Mouse (Mus musculus) lung, adult 2 months (tissue): ENCODE measurements at regions not wholly inside any gene's neighbourhood (a gene's known extent, or its start where the extent isn't known, plus 50 kb on each side); places are given as distances from the start of the nearest gene placed in this dataset.

Source experiments
- DNase-seq: peaks from one replicate; pipeline ENCODE4 v3.0.0; 2022
- H3K4me1 ChIP-seq: fragments of 200-500 bp; 2 replicates; pipeline ENCODE4 v1.6.1; 2011; ENCODE audit warnings: low read length; ENCODE audit not compliant: control insufficient read depth, insufficient read depth
- H3K4me3 ChIP-seq: fragments of 200-500 bp; replicated peaks from 2 replicates; pipeline ENCODE3; 2011; ENCODE audit warnings: low read depth, mild to moderate bottlenecking, control low read depth, low read length; ENCODE audit errors: extremely low read depth
- CTCF ChIP-seq: fragments of 200-500 bp; IDR thresholded peaks from 2 replicates; pipeline ENCODE4 v1.5.1; 2011; ENCODE audit warnings: mild to moderate bottlenecking, low read length, control low read depth; ENCODE audit not compliant: insufficient read depth
- POLR2A ChIP-seq: fragments of 200-500 bp; IDR thresholded peaks from 2 replicates; pipeline ENCODE4 v1.6.1; 2011; ENCODE audit warnings: low read depth, mild to moderate bottlenecking, control low read depth, low read length, borderline replicate concordance; ENCODE audit errors: extremely low read depth
- WGBS: fragments of 180-500 bp; shearing (Covaris S2); methylation state at CpG from one replicate; pipeline ENCODE4 v1.1.7; 2018; 5-methylcytosine and 5-hydroxymethylcytosine counted together

DNA sequence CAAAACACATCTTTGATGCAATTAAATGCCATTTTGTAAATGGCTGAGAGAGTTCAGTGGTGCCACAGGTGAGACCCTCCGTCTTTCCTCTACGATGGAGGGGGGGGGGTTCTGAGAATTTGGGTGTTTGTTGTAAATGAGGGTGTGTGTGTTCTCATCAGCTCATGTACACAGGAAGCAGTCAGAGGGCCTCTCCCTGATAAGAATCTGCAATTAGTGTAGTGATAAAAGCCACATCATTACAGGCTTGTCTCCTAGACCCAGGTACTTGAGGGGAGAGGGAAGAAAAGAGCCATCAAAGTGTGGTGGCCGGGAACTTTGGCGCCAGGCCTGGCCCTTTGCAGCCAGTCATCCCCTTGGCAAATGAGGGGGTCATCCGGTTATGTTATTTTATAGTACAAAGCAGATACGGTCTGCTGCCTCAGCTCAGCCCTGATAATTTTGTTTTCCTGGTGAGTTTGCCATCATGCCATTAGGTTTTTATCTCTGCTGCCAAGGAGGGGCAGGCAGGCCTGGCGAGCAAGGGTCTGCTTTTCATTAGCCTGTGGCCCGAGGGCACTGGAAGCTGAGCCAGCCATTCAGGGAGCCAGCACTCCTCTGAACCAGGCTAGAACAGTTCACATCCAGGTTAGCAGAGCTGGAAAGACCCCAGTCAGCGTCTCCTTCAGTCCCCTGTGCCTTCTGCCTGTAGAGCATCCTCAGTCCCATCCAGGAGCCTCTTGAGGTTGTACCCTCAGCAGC is 59.7 kb downstream of the H2al1j start:
- Histone ChIP-seq H3K4me1 (no peaks in the 10 kb centered on the region), H3K4me3 (no peak overlapping the region)
- TF ChIP-seq POLR2A, result no peak
- WGBS, result 73% methylated on average over 9 of the region's 9 CpGs
- DNase-seq, result no peak

DNA sequence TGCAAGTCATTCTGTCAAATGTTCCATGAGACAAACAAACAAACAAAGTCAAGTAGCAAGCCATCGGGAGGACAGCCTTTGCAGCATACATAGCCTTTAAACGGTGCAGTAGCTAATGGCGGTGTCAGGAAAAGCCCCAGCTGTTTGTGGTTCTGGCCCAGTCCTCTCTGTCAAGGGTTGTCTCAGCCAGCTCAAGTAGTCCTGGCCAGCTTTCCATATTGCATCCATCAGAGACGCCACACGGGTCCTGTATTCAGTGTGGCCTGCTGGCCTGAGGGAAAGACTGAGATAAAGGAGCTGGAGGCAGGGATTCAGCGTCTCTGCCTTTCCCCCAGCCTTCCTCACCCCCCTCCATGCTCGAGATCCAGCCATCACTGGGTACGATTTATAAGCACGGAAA is 61.2 kb downstream of the H2al1j start:
- 71% methylated on average over 9 of the region's 9 CpGs for WGBS
- H3K4me3 ChIP-seq, result no peak overlapping the region
- peak; percentile 8 for DNase-seq
- no peaks in the 10 kb centered on the region for H3K4me1 ChIP-seq
- TF ChIP-seq POLR2A (no peak), CTCF (no peak)

DNA sequence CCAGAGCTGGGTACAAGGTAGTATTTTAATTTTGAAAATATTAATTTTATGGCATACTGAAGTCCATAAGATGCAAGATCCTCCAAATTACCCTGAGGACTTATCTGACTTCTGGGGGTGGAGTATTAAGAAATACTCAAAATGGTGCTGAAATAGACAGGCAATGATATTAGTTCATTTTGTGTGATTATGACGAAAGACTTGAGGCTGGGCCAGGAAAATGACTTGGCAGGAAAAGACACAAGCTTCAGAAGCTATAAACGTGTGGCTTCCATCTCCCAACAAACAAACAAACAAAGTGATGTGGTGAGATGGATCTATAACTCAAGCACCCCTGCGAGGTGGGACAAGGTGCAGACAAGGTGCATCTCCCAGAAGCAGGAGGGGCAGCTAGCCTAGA is 72.8 kb downstream of the H2al1j start:
- TF ChIP-seq POLR2A, result no peak
- no peak for TF ChIP-seq CTCF
- DNase-seq, result no peak
- WGBS, result 67% methylated on average over 3 of the region's 3 CpGs
- Histone ChIP-seq H3K4me1 (no peaks in the 10 kb centered on the region), H3K4me3 (no peak overlapping the region)

DNA sequence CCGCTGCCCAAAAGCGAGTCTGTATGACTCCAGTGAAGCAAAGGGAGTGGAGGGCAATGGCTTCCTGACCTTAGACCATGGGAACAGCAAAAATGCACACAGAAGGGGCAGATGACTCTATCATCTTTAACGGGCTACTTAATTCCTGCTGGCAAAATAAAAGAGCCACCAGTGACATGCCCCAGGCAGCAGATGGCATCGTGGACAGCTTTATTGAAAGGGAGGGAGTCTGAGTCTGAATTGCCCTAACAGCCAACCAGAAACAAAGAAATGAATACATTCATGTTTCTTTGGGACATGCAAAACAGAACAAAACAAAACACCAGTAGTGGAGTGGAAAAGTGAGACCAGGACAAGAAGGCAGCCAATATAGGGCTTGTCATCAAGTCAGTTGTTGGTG is 76.7 kb downstream of the H2al1j start:
- Histone ChIP-seq H3K4me1 (no peaks in the 10 kb centered on the region), H3K4me3 (no peak overlapping the region)
- WGBS, result 71% methylated on average over 4 of the region's 4 CpGs
- no peak for TF ChIP-seq POLR2A
- TF ChIP-seq CTCF, result no peak
- no peak for DNase-seq

DNA sequence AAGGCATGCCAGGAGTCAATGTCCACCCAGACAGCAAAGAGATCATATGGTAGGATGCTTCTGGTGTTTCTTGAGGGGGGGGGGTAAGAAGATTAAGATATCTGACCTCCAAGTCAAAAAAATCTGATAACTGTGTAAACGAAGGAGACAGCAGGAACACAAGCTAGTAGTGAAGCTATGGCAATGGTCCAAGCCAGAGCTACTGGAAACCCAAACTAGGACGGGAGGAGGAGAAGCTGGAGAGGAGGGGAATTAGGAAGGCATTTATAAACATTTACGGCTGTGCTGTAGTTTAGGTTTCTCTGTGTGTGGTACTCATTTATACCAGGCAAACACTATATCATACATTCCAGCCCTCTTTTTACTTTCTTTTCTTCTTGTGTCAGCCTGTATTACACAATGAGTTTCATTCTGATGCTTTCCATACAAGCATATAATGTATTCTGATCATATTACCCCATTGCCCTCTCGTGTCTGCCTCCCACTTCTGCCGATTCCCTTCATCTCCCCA is 84.7 kb downstream of the H2al1j start:
- no peak for DNase-seq
- H3K4me1 ChIP-seq, result no peaks in the 10 kb centered on the region
- TF ChIP-seq POLR2A, result no peak
- no peak for TF ChIP-seq CTCF
- no peak overlapping the region for H3K4me3 ChIP-seq
- 56% methylated on average over 5 of the region's 5 CpGs for WGBS

DNA sequence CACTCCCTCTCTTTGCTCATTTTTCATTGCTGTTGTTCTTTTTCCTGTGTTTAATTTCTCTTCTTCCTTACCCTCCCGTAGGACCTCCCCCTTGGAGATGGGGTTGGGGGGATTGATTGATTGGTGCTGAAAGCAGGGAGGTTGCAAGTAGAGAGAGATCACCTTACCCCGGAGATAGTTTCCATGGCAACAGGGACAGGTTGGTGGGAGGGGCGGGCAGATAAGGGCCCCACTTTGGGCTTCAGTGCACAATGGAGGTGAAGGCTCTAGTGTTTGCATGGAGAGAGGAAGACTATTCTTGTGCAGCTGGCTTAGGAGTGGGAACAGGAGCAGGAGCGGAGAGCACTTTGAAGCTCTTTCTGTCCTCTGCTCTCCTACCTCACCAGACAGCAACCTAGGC is 88.0 kb downstream of the H2al1j start:
- H3K4me3 ChIP-seq, result no peak overlapping the region
- WGBS, result 49% methylated on average over 4 of the region's 4 CpGs
- DNase-seq, result no peak
- TF ChIP-seq POLR2A, result no peak
- TF ChIP-seq CTCF, result no peak
- no peaks in the 10 kb centered on the region for H3K4me1 ChIP-seq

DNA sequence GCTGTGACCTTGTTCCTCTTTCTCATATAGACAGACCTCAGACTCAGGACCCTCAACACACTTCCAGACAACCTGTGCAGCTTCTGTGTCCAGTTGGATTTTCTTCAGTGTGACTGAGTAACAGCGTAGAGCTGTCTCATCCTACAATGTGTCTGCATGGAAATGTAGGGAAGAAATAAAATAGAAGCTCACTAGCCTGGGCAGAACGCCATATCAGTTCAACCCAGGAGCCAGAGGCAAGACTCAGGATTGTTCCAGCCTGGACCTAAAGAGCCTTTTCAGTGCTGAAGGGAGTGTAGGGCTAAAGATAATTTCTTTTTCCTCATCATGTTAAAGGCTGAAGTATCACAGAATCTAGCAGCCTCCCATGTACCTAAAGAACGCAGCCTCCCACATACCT is 88.9 kb downstream of the H2al1j start:
- no peak for DNase-seq
- WGBS, result 81% methylated on average over 3 of the region's 3 CpGs
- no peak overlapping the region for H3K4me3 ChIP-seq
- TF ChIP-seq CTCF, result no peak
- TF ChIP-seq POLR2A, result no peak
- H3K4me1 ChIP-seq, result no peaks in the 10 kb centered on the region

DNA sequence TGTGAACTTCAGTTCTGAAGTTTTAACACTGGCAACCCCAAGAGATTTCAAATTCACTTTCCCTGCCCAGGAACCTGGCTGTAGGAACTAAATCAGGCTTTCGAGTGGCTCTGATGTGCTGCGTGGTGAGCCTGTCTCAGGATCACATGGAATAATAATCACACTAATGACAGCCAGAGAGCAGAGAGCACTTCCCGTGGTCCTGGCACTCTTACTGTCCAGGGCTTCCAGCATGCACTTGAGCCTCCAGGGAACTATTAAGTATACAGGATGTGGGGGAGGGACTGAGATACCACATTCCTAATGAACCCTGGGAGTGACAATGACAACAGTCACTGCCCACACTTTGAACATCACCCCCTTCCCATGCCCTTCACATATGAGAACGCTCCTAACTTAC is 90.2 kb downstream of the H2al1j start:
- TF ChIP-seq POLR2A, result no peak
- TF ChIP-seq CTCF, result no peak
- no peaks in the 10 kb centered on the region for H3K4me1 ChIP-seq
- no peak for DNase-seq
- no peak overlapping the region for H3K4me3 ChIP-seq
- 58% methylated on average over 4 of the region's 4 CpGs for WGBS

DNA sequence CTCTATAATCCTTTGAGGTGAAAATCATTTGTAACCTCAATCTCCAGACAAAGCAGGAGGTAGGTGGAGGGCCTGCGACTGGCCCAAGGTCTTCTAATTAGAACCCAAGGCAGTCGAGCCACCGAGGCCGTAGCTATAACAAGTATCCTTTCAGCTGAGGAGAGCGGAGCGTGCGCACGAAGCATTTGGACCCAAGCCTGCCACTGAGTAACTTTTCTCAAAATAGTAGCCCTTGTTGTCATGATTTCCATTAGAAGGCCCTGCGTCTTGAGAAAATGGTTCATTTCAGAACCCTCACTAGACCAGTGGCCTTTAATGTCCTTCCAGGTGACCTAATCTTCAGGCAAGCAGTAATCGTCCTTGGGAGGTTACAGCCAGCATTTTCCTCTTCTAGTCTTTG is 90.6 kb downstream of the H2al1j start:
- TF ChIP-seq POLR2A (no peak), CTCF (no peak)
- Histone ChIP-seq H3K4me1 (no peaks in the 10 kb centered on the region), H3K4me3 (no peak overlapping the region)
- DNase-seq, result no peak
- 69% methylated on average over 10 of the region's 10 CpGs for WGBS

DNA sequence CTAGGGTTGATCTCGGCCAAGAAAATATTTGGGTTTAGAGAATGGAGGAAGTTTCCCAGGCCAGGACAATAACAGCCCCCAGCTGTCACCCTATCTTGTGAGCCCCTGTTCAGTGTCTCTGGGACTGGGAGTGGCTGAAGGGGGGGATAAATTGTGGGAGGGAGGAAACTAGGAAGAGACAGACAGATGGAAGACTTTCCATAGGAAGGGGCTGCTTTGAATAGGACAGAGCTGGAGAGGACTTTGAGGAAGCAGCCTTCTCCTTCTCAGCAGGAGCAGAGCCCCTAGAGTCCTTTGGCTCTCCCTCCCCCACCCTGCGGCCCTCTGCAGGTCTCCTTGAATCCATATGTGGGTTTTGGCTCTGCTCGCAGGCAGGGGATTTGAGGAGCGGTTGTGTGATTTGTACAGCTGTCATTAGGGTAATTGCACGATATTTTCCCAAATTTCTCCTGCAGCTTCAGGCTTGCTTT is 91.6 kb downstream of the H2al1j start:
- 49% methylated on average over 5 of the region's 5 CpGs for WGBS
- no peak for TF ChIP-seq CTCF
- no peak for TF ChIP-seq POLR2A
- Histone ChIP-seq H3K4me1 (no peaks in the 10 kb centered on the region), H3K4me3 (no peak overlapping the region)
- no peak for DNase-seq
